ENCODE assay signal across 36 mouse cellular contexts in the genomic region with DNA sequence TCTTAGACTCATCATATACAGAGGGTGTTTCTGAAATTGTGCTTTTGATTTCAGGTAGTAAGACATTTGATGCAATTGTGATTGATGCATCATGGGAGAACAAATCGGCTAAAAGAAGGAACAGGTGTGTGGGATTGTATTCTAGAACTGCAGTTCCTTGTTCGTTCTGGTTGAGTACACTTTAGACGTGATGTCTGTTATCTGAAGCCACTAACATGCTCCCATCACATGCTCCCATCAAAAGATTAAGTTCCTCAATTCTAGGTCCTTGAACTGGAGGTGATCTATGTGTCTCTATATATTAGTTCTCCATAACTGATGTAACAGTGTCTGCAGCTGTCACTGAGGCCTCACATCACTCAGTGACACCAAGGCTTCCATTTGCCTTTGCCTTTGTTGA. TPM values are rescaled to one million over a fixed set of nuclear protein-coding genes. Genes with fewer than 3 reads are reported as not detected.
"Had no signal": no experiment of that assay in that cellular context is flagged by ENCODE, and none has a peak within 500 bp of the region (broad histone marks: within the 10 kb centered on the region; RNA-seq: fewer than 3 reads in every experiment).

No protein-coding gene starts in this region.

- DNase-seq: heart, postnatal 10 days; heart, postnatal 14 days; heart, postnatal 36 days; heart, postnatal 4 days; kidney, adult 11 months; kidney, adult 18-20 months; kidney, adult 2 months; kidney, adult 8-10 months; kidney, adult 9 months; kidney, postnatal 10 days; kidney, postnatal 14 days; kidney, postnatal 25 days; kidney, postnatal 36 days; kidney, postnatal 4 days; layer of hippocampus, adult 9-11 months; layer of hippocampus, postnatal 36 days had no signal

- H3K27ac ChIP-seq: heart, embryonic 13.5 days; heart, embryonic 15.5 days; hindbrain, embryonic 10.5 days; hindbrain, embryonic 12.5 days; hindbrain, embryonic 13.5 days; hindbrain, embryonic 14.5 days; hindbrain, embryonic 15.5 days; hindbrain, postnatal 0 days; intestine, embryonic 15.5 days; kidney, embryonic 15.5 days; kidney, postnatal 0 days; layer of hippocampus, adult 2 months; left cerebral cortex, adult 2 months had no signal

- ATAC-seq: hindbrain, embryonic 16.5 days; hindbrain, postnatal 0 days; inflammation-experienced regulatory T-cells, adult 6 months; intestine, embryonic 15.5 days; intestine, embryonic 16.5 days; intestine, postnatal 0 days had no signal

- H3K27me3 ChIP-seq: heart, embryonic 12.5 days; heart, embryonic 13.5 days; heart, embryonic 15.5 days; hindbrain, embryonic 12.5 days; hindbrain, embryonic 13.5 days; hindbrain, embryonic 15.5 days; intestine, embryonic 15.5 days; kidney, embryonic 15.5 days had no signal

- H3K4me1 ChIP-seq: heart, embryonic 12.5 days; heart, embryonic 13.5 days; heart, embryonic 15.5 days; hindbrain, embryonic 10.5 days; hindbrain, embryonic 12.5 days; hindbrain, embryonic 13.5 days; hindbrain, embryonic 15.5 days; intestine, embryonic 15.5 days; kidney, embryonic 15.5 days had no signal

- H3K4me3 ChIP-seq: heart, embryonic 12.5 days; heart, embryonic 13.5 days; heart, embryonic 15.5 days; hindbrain, embryonic 10.5 days; hindbrain, embryonic 12.5 days; hindbrain, embryonic 13.5 days; hindbrain, embryonic 15.5 days; intestine, embryonic 15.5 days; kidney, embryonic 15.5 days; layer of hippocampus, adult 2 months; left cerebral cortex, adult 2 months had no signal

- H3K9ac ChIP-seq: heart, embryonic 12.5 days; heart, embryonic 13.5 days; heart, embryonic 15.5 days; hindbrain, embryonic 12.5 days; hindbrain, embryonic 13.5 days; hindbrain, embryonic 14.5 days; hindbrain, embryonic 15.5 days; intestine, embryonic 15.5 days; kidney, embryonic 15.5 days had no signal

- H3K9me3 ChIP-seq: heart, embryonic 12.5 days; heart, embryonic 13.5 days; heart, embryonic 15.5 days; hindbrain, embryonic 10.5 days; hindbrain, embryonic 12.5 days; hindbrain, embryonic 13.5 days; hindbrain, embryonic 15.5 days; intestine, embryonic 15.5 days; kidney, embryonic 15.5 days had no signal

- H3K36me3 ChIP-seq: heart, embryonic 12.5 days; heart, embryonic 13.5 days; heart, embryonic 15.5 days; hindbrain, embryonic 10.5 days; hindbrain, embryonic 12.5 days; hindbrain, embryonic 13.5 days; hindbrain, embryonic 15.5 days; intestine, embryonic 15.5 days; kidney, embryonic 15.5 days had no signal

RNA-seq across cellular contexts. Expression of a gene that starts 14.7 kb away (rescaled TPM):
- total RNA-seq: heart, postnatal 14 days; hematopoietic stem cell, adult 5-6 weeks had no signal
- polyA plus RNA-seq: large intestine, adult 2 months had no signal
